Mouse (Mus musculus) cortical plate, adult 2 months (tissue): Measurements from ENCODE around the gene Tub. TPM values are rescaled to one million over a fixed set of nuclear protein-coding genes. Genes with fewer than 3 reads are reported as not detected.
A peak's percentile ranks its signal among the peaks of the same experiment; 100 is the strongest.

Experiments used
- H3K27ac ChIP-seq: fragments of 200-500 bp; 2 replicates; pipeline ENCODE4 v1.5.1; 2012; ENCODE audit warnings: low read length, control low read depth, inconsistent platforms; ENCODE audit not compliant: insufficient read depth
- H3K4me1 ChIP-seq: fragments of 200-500 bp; 2 replicates; pipeline ENCODE4 v1.6.1; 2011; ENCODE audit warnings: low read length; ENCODE audit not compliant: control insufficient read depth, insufficient read depth
- H3K4me3 ChIP-seq: fragments of 200-500 bp; 2 replicates; pipeline ENCODE4 v1.5.1; 2011; ENCODE audit warnings: mild to moderate bottlenecking, low read length, control low read depth; ENCODE audit not compliant: insufficient read depth
- CTCF ChIP-seq: fragments of 200-500 bp; IDR thresholded peaks from 2 replicates; pipeline ENCODE4 v1.5.1; 2011; ENCODE audit warnings: mild to moderate bottlenecking, control low read depth, low read length; ENCODE audit not compliant: insufficient read depth; ENCODE audit errors: extremely low read depth
- POLR2A ChIP-seq: fragments of 200-500 bp; IDR thresholded peaks from 2 replicates; pipeline ENCODE4 v1.6.1; 2011; ENCODE audit warnings: mild to moderate bottlenecking, low read length, control low read depth; ENCODE audit not compliant: insufficient read depth; ENCODE audit errors: extremely low read depth
- polyA plus RNA-seq: library from polyadenylated mRNA; depleted of rRNA; stranded (reverse); fragments of >200 nt; gene quantifications from 2 replicates; pipeline ENCODE4 v1.2.3, GENCODE M21; 2012

Tub gene
- polyA plus RNA-seq, 1 experiment, result 161 TPM

- TF ChIP-seq POLR2A (no peak), CTCF (no peak)
- H3K4me1 ChIP-seq, result peaks cover 2% of the 10 kb centered on the region
- H3K4me3 ChIP-seq, result no peak overlapping the region
- H3K27ac ChIP-seq, result no peak overlapping the region
These were observed 36.0 kb downstream of the Tub start for GRCm38 (mm10) chr7:108985934-108986708.

DNA sequence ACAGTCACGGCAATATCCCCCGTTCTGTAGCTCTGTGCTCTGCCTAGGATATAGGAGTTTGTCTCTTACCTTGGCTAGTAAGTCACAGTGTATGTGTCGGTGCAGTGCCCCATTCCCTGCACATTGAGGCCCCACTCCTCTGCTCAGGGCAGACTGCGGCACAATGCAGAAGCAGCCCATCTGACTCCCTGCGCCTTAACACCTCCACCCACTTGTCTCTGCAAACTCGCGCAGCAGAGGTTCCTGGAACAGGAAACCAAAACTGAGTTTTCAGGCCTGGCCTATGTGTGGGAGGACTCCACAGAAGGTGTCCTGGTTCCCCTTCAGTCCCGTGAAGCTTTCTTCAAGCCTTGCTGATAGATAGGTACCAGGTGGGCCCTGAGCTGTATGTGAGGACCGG is 41.1 kb downstream of the Tub start:
- TF ChIP-seq POLR2A (peak; percentile 58; the same call in 1 of the 2 replicates), CTCF (no peak)
- Histone ChIP-seq H3K4me1 (0 out of 2 replicates have a peak, but pooled peaks cover 3% of the 10 kb centered on the region), H3K4me3 (peak overlapping the region; percentile 16), H3K27ac (peak overlapping the region; percentile 8)

DNA sequence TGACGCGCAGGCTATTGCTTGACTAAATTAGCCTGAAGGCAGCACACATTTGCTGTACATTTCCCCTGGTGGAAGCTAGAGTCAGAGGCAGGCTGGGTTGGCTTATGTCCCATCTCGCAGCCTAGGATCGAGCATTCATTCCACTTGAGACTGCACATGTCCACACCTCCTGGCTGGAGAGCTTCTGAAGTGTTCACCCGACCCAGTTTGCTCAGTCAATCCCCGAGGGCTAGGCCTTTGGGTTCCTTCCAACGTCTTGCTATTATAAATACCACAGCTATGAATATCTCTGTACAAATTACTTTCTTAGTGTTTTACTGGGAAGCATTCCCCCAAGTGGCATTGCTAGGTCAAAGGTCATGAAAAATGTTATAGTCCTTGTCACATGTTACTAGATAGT is 43.1 kb downstream of the Tub start:
- Histone ChIP-seq H3K4me3 (no peak overlapping the region), H3K4me1 (0 out of 2 replicates have a peak, but pooled peaks cover 3% of the 10 kb centered on the region), H3K27ac (no peak overlapping the region)
- no peak for TF ChIP-seq CTCF
- TF ChIP-seq POLR2A, result no peak

GRCm38 (mm10) chr7:108993881-108994291 is 43.7 kb downstream of the Tub start:
- TF ChIP-seq CTCF (no peak), POLR2A (no peak)
- H3K4me3 ChIP-seq, result no peak overlapping the region
- no peak overlapping the region for H3K27ac ChIP-seq
- 0 out of 2 replicates have a peak, but pooled peaks cover 3% of the 10 kb centered on the region for H3K4me1 ChIP-seq

GRCm38 (mm10) chr7:108996156-108996555 is 46.0 kb downstream of the Tub start:
- Histone ChIP-seq H3K27ac (no peak overlapping the region), H3K4me3 (no peak overlapping the region), H3K4me1 (peaks cover 4% of the 10 kb centered on the region; the same call in 1 of the 2 replicates)
- TF ChIP-seq POLR2A (no peak), CTCF (no peak)

DNA sequence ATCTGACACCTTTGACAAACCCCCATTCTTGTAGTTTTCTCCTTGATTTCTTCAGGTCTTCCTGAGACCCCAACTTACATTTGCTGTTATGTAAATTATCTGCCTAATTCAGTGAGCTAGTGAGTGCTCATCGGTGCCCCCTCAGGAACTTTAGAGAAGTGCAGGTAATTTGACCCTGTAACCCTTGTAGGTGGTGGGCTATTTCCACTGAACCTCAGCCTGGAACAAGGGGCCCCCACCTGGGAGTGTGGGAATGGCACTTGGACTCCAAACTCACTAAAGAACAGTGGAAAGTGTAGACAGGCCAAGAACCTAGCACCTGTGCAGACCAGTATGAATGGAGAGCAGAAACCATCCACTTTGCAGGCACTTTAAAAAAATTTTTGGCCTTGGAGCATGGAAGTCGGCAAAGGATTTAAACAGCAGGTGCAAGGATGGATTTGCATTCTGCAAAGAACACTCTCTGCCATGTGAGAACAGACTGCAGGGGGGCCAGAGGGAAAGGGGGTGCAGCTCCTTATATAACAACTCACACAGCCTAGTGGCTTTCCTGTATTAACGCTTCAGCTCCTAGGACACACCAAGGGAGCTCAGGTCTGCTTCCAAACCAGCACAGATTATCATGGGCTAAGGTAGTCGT is 50.3 kb downstream of the Tub start:
- Histone ChIP-seq H3K4me3 (no peak overlapping the region), H3K4me1 (peaks cover 1% of the 10 kb centered on the region; the same call in 1 of the 2 replicates), H3K27ac (peak overlapping the region; percentile 62; the same call in 1 of the 2 replicates)
- peak; percentile 29; the same call in 1 of the 2 replicates for TF ChIP-seq CTCF
- no peak for TF ChIP-seq POLR2A

DNA sequence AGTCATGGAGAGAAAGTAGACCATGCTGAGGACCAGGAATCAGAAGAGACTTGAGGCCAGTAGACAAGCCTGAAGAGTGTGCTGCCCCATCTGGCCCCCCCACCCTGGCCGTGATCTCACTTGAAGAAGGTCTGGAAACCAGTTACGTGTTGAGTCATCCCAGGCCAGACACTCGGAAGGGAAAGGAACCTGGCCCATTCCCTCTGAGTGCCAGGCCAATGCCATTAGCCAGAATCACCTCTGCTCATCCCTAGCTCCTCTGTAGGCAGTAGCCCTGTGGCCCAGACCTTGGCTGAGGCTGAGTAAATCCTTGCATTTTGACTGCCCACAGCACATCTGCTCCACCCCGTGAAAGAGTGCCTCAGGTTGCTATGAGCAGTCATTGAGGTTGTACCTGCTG is 51.8 kb downstream of the Tub start:
- H3K4me3 ChIP-seq, result no peak overlapping the region
- TF ChIP-seq POLR2A (no peak), CTCF (no peak)
- H3K4me1 ChIP-seq, result peaks cover 1% of the 10 kb centered on the region; the same call in 1 of the 2 replicates
- H3K27ac ChIP-seq, result no peak overlapping the region

DNA sequence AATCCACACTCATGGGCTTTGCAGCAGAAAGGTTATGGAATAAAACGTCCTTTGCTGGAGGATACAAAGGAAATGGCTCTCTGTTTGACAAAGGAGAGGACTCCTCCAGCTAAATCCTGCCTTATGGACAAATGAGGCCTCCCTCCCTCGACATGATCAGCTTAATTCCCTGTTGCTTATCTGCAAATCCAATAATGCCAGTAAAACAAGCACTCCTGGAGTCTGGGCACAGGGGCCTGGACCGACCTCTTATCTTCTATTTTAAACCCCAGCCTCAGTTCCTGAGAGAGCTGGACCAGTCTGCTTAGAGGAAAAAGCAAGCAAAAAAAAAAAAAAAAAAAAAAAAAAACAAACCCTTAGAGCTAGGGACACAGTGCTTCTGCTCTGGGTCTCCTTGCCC is 53.5 kb downstream of the Tub start:
- TF ChIP-seq POLR2A, result no peak
- TF ChIP-seq CTCF, result no peak
- no peak overlapping the region for H3K27ac ChIP-seq
- peaks cover 1% of the 10 kb centered on the region; the same call in 1 of the 2 replicates for H3K4me1 ChIP-seq
- no peak overlapping the region for H3K4me3 ChIP-seq

GRCm38 (mm10) chr7:109009260-109009659 is 59.1 kb downstream of the Tub start:
- H3K27ac ChIP-seq, result no peak overlapping the region
- H3K4me1 ChIP-seq, result peaks cover 6% of the 10 kb centered on the region
- TF ChIP-seq POLR2A, result no peak
- no peak for TF ChIP-seq CTCF

More at GRCm38 (mm10) chr7:109009260-109009659, 59.1 kb downstream of the Tub start:
- no peak overlapping the region for H3K4me3 ChIP-seq
